Mouse (Mus musculus) ovary, adult 18-20 months (tissue): ENCODE measurements at regions not wholly inside any gene's neighbourhood (a gene's known extent, or its start where the extent isn't known, plus 50 kb on each side); places are given as distances from the start of the nearest gene placed in this dataset.

Experiments used
- DNase-seq: peaks from one replicate; pipeline ENCODE4 v3.0.0; 2022; ENCODE audit warnings: low spot score, mixed read lengths

GRCm38 (mm10) chr6:99824808-99825207 is 98.6 kb upstream of the Prok2 start:
- DNase-seq = no peak

GRCm38 (mm10) chr6:99822471-99822870 is 96.3 kb upstream of the Prok2 start:
- no peak for DNase-seq

GRCm38 (mm10) chr6:99819255-99819929 is 93.2 kb upstream of the Prok2 start:
- DNase-seq = no peak

GRCm38 (mm10) chr6:99818486-99818885 is 92.3 kb upstream of the Prok2 start:
- DNase-seq = no peak

- DNase-seq = no peak
Measured at GRCm38 (mm10) chr6:99817245-99817644, 91.1 kb upstream of the Prok2 start.

GRCm38 (mm10) chr6:99813102-99813501 is 86.9 kb upstream of the Prok2 start:
- no peak for DNase-seq

GRCm38 (mm10) chr6:99811842-99812241 is 85.7 kb upstream of the Prok2 start:
- no peak for DNase-seq

- peak; percentile 69 for DNase-seq
Measured at GRCm38 (mm10) chr6:99810974-99811798, 85.0 kb upstream of the Prok2 start.

GRCm38 (mm10) chr6:99804905-99805245 is 78.7 kb upstream of the Prok2 start:
- DNase-seq = no peak

GRCm38 (mm10) chr6:99803983-99804904 is 78.1 kb upstream of the Prok2 start:
- DNase-seq = peak; percentile 60

- no peak for DNase-seq
Measured at GRCm38 (mm10) chr6:99800919-99801318, 74.7 kb upstream of the Prok2 start.

- DNase-seq = no peak
Measured at GRCm38 (mm10) chr6:99800324-99800723, 74.1 kb upstream of the Prok2 start.

GRCm38 (mm10) chr6:99796390-99796789 is 70.2 kb upstream of the Prok2 start:
- DNase-seq = no peak

GRCm38 (mm10) chr6:99793546-99793945 is 67.4 kb upstream of the Prok2 start:
- no peak for DNase-seq

- no peak for DNase-seq
Measured at GRCm38 (mm10) chr6:99792353-99792752, 66.2 kb upstream of the Prok2 start.

- no peak for DNase-seq
Measured at GRCm38 (mm10) chr6:99786977-99787376, 60.8 kb upstream of the Prok2 start.

GRCm38 (mm10) chr6:99785212-99785611 is 59.0 kb upstream of the Prok2 start:
- DNase-seq = no peak

GRCm38 (mm10) chr6:99784804-99785203 is 58.6 kb upstream of the Prok2 start:
- DNase-seq = no peak

GRCm38 (mm10) chr6:99784285-99784684 is 58.1 kb upstream of the Prok2 start:
- DNase-seq = no peak

- no peak for DNase-seq
Measured at GRCm38 (mm10) chr6:99782996-99783395, 56.8 kb upstream of the Prok2 start.
